Mouse (Mus musculus) bone marrow, adult 2 months (tissue): Measurements from ENCODE around the gene Kcnab1.

Source experiments
- CTCF ChIP-seq: fragments of 200-500 bp; IDR thresholded peaks from 2 replicates; pipeline ENCODE4 v1.5.1; 2011; ENCODE audit warnings: low read length, control low read depth; ENCODE audit not compliant: control insufficient read depth, insufficient read depth
- POLR2A ChIP-seq: fragments of 200-500 bp; IDR thresholded peaks from 2 replicates; pipeline ENCODE4 v1.6.1; 2011; ENCODE audit warnings: low read depth, mild to moderate bottlenecking, control low read depth, low read length, borderline replicate concordance; ENCODE audit not compliant: control insufficient read depth

GRCm38 (mm10) chr3:65115164-65115563 lies 6.0 kb downstream of the Kcnab1 start:
- TF ChIP-seq CTCF, result no peak
- TF ChIP-seq POLR2A, result no peak
